Mouse (Mus musculus) embryonic fibroblast, embryonic 13.5 days (primary cell): ENCODE data around the gene Ankdd1a.

ENCODE experiments used
- CTCF ChIP-seq: IDR thresholded peaks from 2 replicates; pipeline ENCODE4 v1.5.1; 2011; ENCODE audit warnings: mild to moderate bottlenecking, control low read depth, low read length, moderate library complexity, borderline replicate concordance; ENCODE audit not compliant: insufficient read depth
- POLR2A ChIP-seq: IDR thresholded peaks from 2 replicates; pipeline ENCODE4 v1.6.1; 2011; ENCODE audit warnings: low read depth, mild to moderate bottlenecking, control low read depth, low read length, moderate library complexity

- TF ChIP-seq CTCF (no peak), POLR2A (no peak)
Measured at GRCm38 (mm10) chr9:65472769-65473168, 47.2 kb downstream of the Ankdd1a start.
